8 mouse cellular contexts compared by ENCODE assay signal in genomic region chr6:145793109-145793593, GRCm38 (mm10). TPM values are rescaled to one million over a fixed set of nuclear protein-coding genes. Genes with fewer than 3 reads are reported as not detected.
DNase-seq lines count a peak whose midpoint lies in the region; ATAC-seq and TF ChIP-seq lines count a peak whose summit lies in the region.

No protein-coding gene starts in this region.

- WGBS in forebrain, embryonic 15.5 days = 19% methylated on average over 4 of the region's 4 CpGs
- WGBS in hindbrain, embryonic 14.5 days = 22% methylated on average over 4 of the region's 4 CpGs
- 11% methylated on average over 4 of the region's 4 CpGs for WGBS in stomach, embryonic 15.5 days

- TF ChIP-seq POLR2A in brain, embryonic 14.5 days (IDR thresholded peaks at IDR 0.05; ENCODE audit: borderline replicate concordance, extremely low read depth, insufficient read depth, insufficient read length, poor library complexity, severe bottlenecking) = no peak

- H3K9ac ChIP-seq in forebrain, embryonic 15.5 days (replicated peaks) = no peak overlapping the region
- no peak overlapping the region for H3K9ac ChIP-seq in hindbrain, embryonic 14.5 days
- no peak overlapping the region for H3K9ac ChIP-seq in stomach, embryonic 15.5 days

- ATAC-seq in forebrain, embryonic 15.5 days (replicated peaks) = peak; percentile 63; the same call in 1 of the 2 replicates
- peak; percentile 43; the same call in 1 of the 2 replicates for ATAC-seq in hindbrain, embryonic 14.5 days (ENCODE audit: low FRiP score)
- ATAC-seq in stomach, embryonic 15.5 days (ENCODE audit: insufficient read depth, low FRiP score, low read depth) = peak; percentile 77

- no peaks in the 10 kb centered on the region for H3K27me3 ChIP-seq in forebrain, embryonic 15.5 days
- H3K27me3 ChIP-seq in hindbrain, embryonic 14.5 days (ENCODE audit: control insufficient read depth, insufficient read depth, low read length) = no peaks in the 10 kb centered on the region
- no peaks in the 10 kb centered on the region for H3K27me3 ChIP-seq in stomach, embryonic 15.5 days (replicated peaks)

- peak; percentile 64 for DNase-seq in right cerebral cortex, adult 18-20 months
- no peak for DNase-seq in right cerebral cortex, postnatal 4 days
- DNase-seq in brain, embryonic 14.5 days (ENCODE audit: low read depth) = peak; percentile 82
- peak; percentile 73 for DNase-seq in hindbrain, embryonic 14.5 days (ENCODE audit: low spot score)
- DNase-seq in layer of hippocampus, adult 9-11 months = peak; percentile 63
- DNase-seq in lung, postnatal 36 days = peak; percentile 90

- no peaks in the 10 kb centered on the region for H3K36me3 ChIP-seq in forebrain, embryonic 15.5 days
- H3K36me3 ChIP-seq in hindbrain, embryonic 14.5 days (replicated peaks; ENCODE audit: control insufficient read depth, insufficient read depth) = no peaks in the 10 kb centered on the region
- H3K36me3 ChIP-seq in stomach, embryonic 15.5 days = no peaks in the 10 kb centered on the region

- H3K4me1 ChIP-seq in forebrain, embryonic 15.5 days = peaks cover 14% of the 10 kb centered on the region
- no peaks in the 10 kb centered on the region for H3K4me1 ChIP-seq in hindbrain, embryonic 14.5 days (replicated peaks; ENCODE audit: control insufficient read depth, insufficient read depth, low read length)
- H3K4me1 ChIP-seq in stomach, embryonic 15.5 days = peaks cover 24% of the 10 kb centered on the region; the same call in 1 of the 2 replicates

- H3K4me3 ChIP-seq in forebrain, embryonic 15.5 days = no peak overlapping the region
- H3K4me3 ChIP-seq in hindbrain, embryonic 14.5 days (replicated peaks; ENCODE audit: low read length) = no peak overlapping the region
- no peak overlapping the region for H3K4me3 ChIP-seq in stomach, embryonic 15.5 days (replicated peaks)

- no peak overlapping the region for H3K27ac ChIP-seq in forebrain, embryonic 15.5 days (replicated peaks)
- no peak overlapping the region for H3K27ac ChIP-seq in hindbrain, embryonic 14.5 days
- H3K27ac ChIP-seq in stomach, embryonic 15.5 days = peak overlapping the region; percentile 67

- H3K4me2 ChIP-seq in forebrain, embryonic 15.5 days (replicated peaks) = no peak overlapping the region
- no peak overlapping the region for H3K4me2 ChIP-seq in hindbrain, embryonic 14.5 days (replicated peaks)
- no peak overlapping the region for H3K4me2 ChIP-seq in stomach, embryonic 15.5 days

- no peaks in the 10 kb centered on the region for H3K9me3 ChIP-seq in forebrain, embryonic 15.5 days
- no peaks in the 10 kb centered on the region for H3K9me3 ChIP-seq in hindbrain, embryonic 14.5 days (ENCODE audit: control insufficient read depth, low read length)
- H3K9me3 ChIP-seq in stomach, embryonic 15.5 days = no peaks in the 10 kb centered on the region

- peak; percentile 60; the same call in 1 of the 2 replicates for TF ChIP-seq CTCF in brain, embryonic 14.5 days (IDR thresholded peaks at IDR 0.05; ENCODE audit: borderline replicate concordance, extremely low read depth, insufficient read depth, insufficient read length)

RNA-seq across cellular contexts. Expression of gene Rassf8, which starts 46.6 kb away (rescaled TPM):
- polyA plus RNA-seq in brain, embryonic 14.5 days (2012; rRNA removed) = 9.3 and 15.7 TPM in 2 replicates
- 3.2 and 3.5 TPM in 2 replicates for polyA plus RNA-seq in forebrain, embryonic 15.5 days (2015; fragmentation: Nextera tagmentation; extraction: Ambion mirVana)
- 5.0 and 5.6 TPM in 2 replicates for polyA plus RNA-seq in hindbrain, embryonic 14.5 days (2014; fragmentation: Nextera tagmentation; extraction: Ambion mirVana)
- 6.1 and 7.2 TPM in 2 replicates for polyA plus RNA-seq in stomach, embryonic 15.5 days (2015; fragmentation: Nextera tagmentation; extraction: Ambion mirVana)
